Mouse (Mus musculus): Measurements from ENCODE around the gene L3mbtl4.
"Not testable (repeated sequence)": the region's sequence is repeated elsewhere in the genome, so short reads cannot be mapped to it uniquely, and the experiment has no call there.

DNA sequence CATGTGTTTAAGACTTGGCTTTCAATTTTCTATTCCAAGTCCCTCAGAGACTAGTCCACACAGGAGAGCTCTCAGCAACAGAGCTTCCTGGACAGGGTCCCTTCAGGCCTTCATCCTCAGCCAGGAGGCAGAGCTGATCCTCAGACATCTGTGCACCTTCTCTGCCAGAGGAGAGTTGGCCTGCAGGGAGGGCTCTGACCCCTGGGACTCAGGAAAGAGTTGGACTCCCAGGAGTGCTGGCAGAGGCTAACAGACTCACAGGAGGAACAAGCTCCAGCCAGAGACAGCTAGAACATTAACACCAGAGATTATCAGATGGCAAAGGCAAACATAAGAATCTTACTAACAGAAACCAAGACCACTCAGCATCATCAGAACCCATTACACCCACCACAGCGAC is 133.5 kb downstream of the L3mbtl4 start:
- TF ChIP-seq CTCF, EP300 (IDR thresholded peaks at IDR 0.05): not testable (repeated sequence)

Measured in lung, postnatal 0 days (tissue).